ENCODE assay signal across 23 mouse cellular contexts in genomic region chr9:53307904-53308303, GRCm38 (mm10).
"Had no signal": no experiment of that assay in that cellular context is flagged by ENCODE, and none has a peak within 500 bp of the region (broad histone marks: within the 10 kb centered on the region; RNA-seq: fewer than 3 reads in every experiment).

No protein-coding gene starts in this region.

- DNase-seq: kidney, adult 2 months; kidney, postnatal 25 days; layer of hippocampus, adult 9-11 months; left cerebral cortex, postnatal 4 days; liver, embryonic 13.5 days; lung, postnatal 10 days; right cerebral cortex, adult 18-20 months; right cerebral cortex, postnatal 14 days; right cerebral cortex, postnatal 4 days; thymus, adult 18-20 months; thymus, postnatal 36 days had no signal

- H3K36me3 ChIP-seq: limb, embryonic 12.5 days; limb, embryonic 15.5 days; liver, embryonic 13.5 days; midbrain, embryonic 12.5 days; midbrain, embryonic 15.5 days; neural tube, embryonic 12.5 days; neural tube, embryonic 15.5 days; stomach, embryonic 15.5 days had no signal

- H3K4me2 ChIP-seq: limb, embryonic 12.5 days; limb, embryonic 15.5 days; liver, embryonic 13.5 days; midbrain, embryonic 12.5 days; midbrain, embryonic 15.5 days; neural tube, embryonic 12.5 days; neural tube, embryonic 15.5 days; stomach, embryonic 15.5 days had no signal

- H3K4me3 ChIP-seq: layer of hippocampus, adult 2 months; left cerebral cortex, adult 2 months; limb, embryonic 12.5 days; limb, embryonic 15.5 days; liver, embryonic 13.5 days; midbrain, embryonic 12.5 days; midbrain, embryonic 15.5 days; neural tube, embryonic 12.5 days; neural tube, embryonic 15.5 days; stomach, embryonic 15.5 days had no signal

- H3K9me3 ChIP-seq: limb, embryonic 12.5 days; limb, embryonic 15.5 days; liver, embryonic 13.5 days; midbrain, embryonic 12.5 days; midbrain, embryonic 15.5 days; neural tube, embryonic 12.5 days; neural tube, embryonic 15.5 days; stomach, embryonic 15.5 days had no signal

- H3K4me1 ChIP-seq: limb, embryonic 12.5 days; limb, embryonic 15.5 days; liver, embryonic 13.5 days; midbrain, embryonic 12.5 days; midbrain, embryonic 15.5 days; neural tube, embryonic 12.5 days; neural tube, embryonic 15.5 days; stomach, embryonic 15.5 days had no signal

- H3K27me3 ChIP-seq: limb, embryonic 15.5 days; midbrain, embryonic 15.5 days; neural tube, embryonic 12.5 days; neural tube, embryonic 15.5 days; stomach, embryonic 15.5 days had no signal

- H3K27ac ChIP-seq: kidney, postnatal 0 days; layer of hippocampus, adult 2 months; left cerebral cortex, adult 2 months; limb, embryonic 12.5 days; limb, embryonic 15.5 days; liver, embryonic 13.5 days; midbrain, embryonic 12.5 days; midbrain, embryonic 15.5 days; neural tube, embryonic 12.5 days; neural tube, embryonic 15.5 days; stomach, embryonic 15.5 days had no signal

- ATAC-seq: inflammation-experienced regulatory T-cells, adult 6 months; intestine, embryonic 16.5 days; midbrain, embryonic 15.5 days had no signal

- H3K9ac ChIP-seq: limb, embryonic 12.5 days; limb, embryonic 15.5 days; liver, embryonic 13.5 days; midbrain, embryonic 12.5 days; midbrain, embryonic 15.5 days; neural tube, embryonic 12.5 days; neural tube, embryonic 15.5 days; stomach, embryonic 15.5 days had no signal
